Mouse (Mus musculus): Measurements from ENCODE around the gene Nup210l. TPM values are rescaled to one million over a fixed set of nuclear protein-coding genes. Genes with fewer than 3 reads are reported as not detected.
A peak's percentile ranks its signal among the peaks of the same experiment; 100 is the strongest.

Gene Nup210l
- 0.33 and 0.40 TPM in 2 replicates for polyA plus RNA-seq (2016; fragmentation: Nextera tagmentation; extraction: Ambion mirVana)

- Histone ChIP-seq H3K9ac (no peak within 1 kb of the TSS), H3K27ac (ENCODE audit: poor library complexity, severe bottlenecking) (no peak within 1 kb of the TSS), H3K27me3 (replicated peaks) (no peaks in the 10 kb centered on the region), H3K9me3 (replicated peaks) (no peaks in the 10 kb centered on the region), H3K4me3 (no peak within 1 kb of the TSS), H3K36me3 (peaks cover 20% of the 10 kb centered on the region), H3K4me1 (replicated peaks) (no peaks in the 10 kb centered on the region), H3K4me2 (no peak within 1 kb of the TSS)
- ATAC-seq (ENCODE audit: insufficient number of reproducible peaks, low FRiP score): no peak
- 80% methylated on average over 13 of the region's 13 CpGs for WGBS
These were observed at the start of gene Nup210l for GRCm38 (mm10) chr3:90103938-90104337. Gene Nup210l (plus strand): TSS chr3:90104132.

GRCm38 (mm10) chr3:90061549-90061948 is 42.4 kb upstream of the Nup210l start:
- peaks cover 70% of the 10 kb centered on the region for H3K36me3 ChIP-seq

GRCm38 (mm10) chr3:90062539-90062938 is 41.4 kb upstream of the Nup210l start:
- Histone ChIP-seq H3K4me1 (replicated peaks) (no peaks in the 10 kb centered on the region), H3K27me3 (replicated peaks) (no peaks in the 10 kb centered on the region), H3K36me3 (peaks cover 62% of the 10 kb centered on the region), H3K27ac (ENCODE audit: poor library complexity, severe bottlenecking) (no peak overlapping the region), H3K4me2 (no peak overlapping the region), H3K4me3 (no peak overlapping the region), H3K9me3 (replicated peaks) (no peaks in the 10 kb centered on the region), H3K9ac (no peak overlapping the region)
- ATAC-seq (ENCODE audit: insufficient number of reproducible peaks, low FRiP score): no peak
- whole genome bisulfite sequencing: 63% methylated on average over 2 of the region's 2 CpGs

More at GRCm38 (mm10) chr3:90061549-90061948, 42.4 kb upstream of the Nup210l start:
- Histone ChIP-seq H3K4me2 (no peak overlapping the region), H3K4me1 (replicated peaks) (no peaks in the 10 kb centered on the region), H3K27me3 (replicated peaks) (no peaks in the 10 kb centered on the region), H3K4me3 (no peak overlapping the region), H3K9me3 (replicated peaks) (no peaks in the 10 kb centered on the region), H3K9ac (no peak overlapping the region), H3K27ac (ENCODE audit: poor library complexity, severe bottlenecking) (no peak overlapping the region)
- 89% methylated on average over 6 of the region's 6 CpGs for WGBS
- no peak for ATAC-seq (ENCODE audit: insufficient number of reproducible peaks, low FRiP score)

- ATAC-seq (ENCODE audit: insufficient number of reproducible peaks, low FRiP score): no peak
- Histone ChIP-seq H3K27ac (ENCODE audit: poor library complexity, severe bottlenecking) (no peak overlapping the region), H3K36me3 (peaks cover 53% of the 10 kb centered on the region), H3K9ac (no peak overlapping the region), H3K4me3 (no peak overlapping the region), H3K27me3 (replicated peaks) (no peaks in the 10 kb centered on the region), H3K4me2 (no peak overlapping the region), H3K4me1 (replicated peaks) (0 out of 2 replicates have a peak, but pooled peaks cover 3% of the 10 kb centered on the region), H3K9me3 (replicated peaks) (no peaks in the 10 kb centered on the region)
- 85% methylated on average over 3 of the region's 3 CpGs for WGBS
These were observed 39.5 kb upstream of the Nup210l start for GRCm38 (mm10) chr3:90064383-90064782.

GRCm38 (mm10) chr3:90065553-90065952 is 38.4 kb upstream of the Nup210l start:
- Histone ChIP-seq H3K4me2 (no peak overlapping the region), H3K9ac (no peak overlapping the region), H3K4me1 (replicated peaks) (0 out of 2 replicates have a peak, but pooled peaks cover 3% of the 10 kb centered on the region), H3K9me3 (replicated peaks) (no peaks in the 10 kb centered on the region), H3K4me3 (no peak overlapping the region), H3K27me3 (replicated peaks) (no peaks in the 10 kb centered on the region), H3K27ac (ENCODE audit: poor library complexity, severe bottlenecking) (no peak overlapping the region), H3K36me3 (peaks cover 45% of the 10 kb centered on the region)
- WGBS: 52% methylated on average over 3 of the region's 3 CpGs
- no peak for ATAC-seq (ENCODE audit: insufficient number of reproducible peaks, low FRiP score)

- Histone ChIP-seq H3K36me3 (peaks cover 23% of the 10 kb centered on the region), H3K27ac (ENCODE audit: poor library complexity, severe bottlenecking) (no peak overlapping the region), H3K4me3 (no peak overlapping the region), H3K9ac (no peak overlapping the region), H3K4me2 (no peak overlapping the region), H3K27me3 (replicated peaks) (no peaks in the 10 kb centered on the region), H3K4me1 (replicated peaks) (peaks cover 11% of the 10 kb centered on the region), H3K9me3 (replicated peaks) (no peaks in the 10 kb centered on the region)
- WGBS: 85% methylated on average over 4 of the region's 4 CpGs
- ATAC-seq (ENCODE audit: insufficient number of reproducible peaks, low FRiP score): no peak
These were observed 36.1 kb upstream of the Nup210l start for GRCm38 (mm10) chr3:90067851-90068250.

GRCm38 (mm10) chr3:90069688-90070087 is 34.2 kb upstream of the Nup210l start:
- ATAC-seq (ENCODE audit: insufficient number of reproducible peaks, low FRiP score): no peak
- H3K36me3 ChIP-seq: peaks cover 7% of the 10 kb centered on the region
- H3K9me3 ChIP-seq (replicated peaks): no peaks in the 10 kb centered on the region
- peaks cover 15% of the 10 kb centered on the region for H3K4me1 ChIP-seq (replicated peaks)
- 57% methylated on average over 7 of the region's 7 CpGs for WGBS
- H3K27ac ChIP-seq (ENCODE audit: poor library complexity, severe bottlenecking): no peak overlapping the region
- H3K27me3 ChIP-seq (replicated peaks): no peaks in the 10 kb centered on the region
- no peak overlapping the region for H3K4me3 ChIP-seq
- H3K9ac ChIP-seq: no peak overlapping the region
- no peak overlapping the region for H3K4me2 ChIP-seq

GRCm38 (mm10) chr3:90072294-90072693 is 31.6 kb upstream of the Nup210l start, which contains the start of gene Tpm3:
Gene Tpm3 (plus strand): TSS chr3:90072649.
- H3K4me2 ChIP-seq: no peak within 1 kb of the TSS
- ATAC-seq (ENCODE audit: insufficient number of reproducible peaks, low FRiP score): no peak
- 52% methylated on average over 4 of the region's 4 CpGs for WGBS
- H3K4me3 ChIP-seq: no peak within 1 kb of the TSS
- H3K27me3 ChIP-seq (replicated peaks): no peaks in the 10 kb centered on the region
- H3K9ac ChIP-seq: no peak within 1 kb of the TSS
- no peaks in the 10 kb centered on the region for H3K36me3 ChIP-seq
- H3K4me1 ChIP-seq (replicated peaks): peaks cover 20% of the 10 kb centered on the region
- H3K27ac ChIP-seq (ENCODE audit: poor library complexity, severe bottlenecking): no peak within 1 kb of the TSS
- H3K9me3 ChIP-seq (replicated peaks): no peaks in the 10 kb centered on the region

- Histone ChIP-seq H3K4me2 (peak overlapping the region; percentile 54), H3K9me3 (replicated peaks) (no peaks in the 10 kb centered on the region), H3K9ac (peak overlapping the region; percentile 30; the same call in 1 of the 2 replicates), H3K27ac (ENCODE audit: poor library complexity, severe bottlenecking) (no peak overlapping the region), H3K36me3 (no peaks in the 10 kb centered on the region), H3K4me3 (no peak overlapping the region), H3K4me1 (replicated peaks) (peaks cover 35% of the 10 kb centered on the region), H3K27me3 (replicated peaks) (no peaks in the 10 kb centered on the region)
- WGBS: 15% methylated on average over 5 of the region's 5 CpGs
- ATAC-seq (ENCODE audit: insufficient number of reproducible peaks, low FRiP score): no peak
These were observed 26.8 kb upstream of the Nup210l start for GRCm38 (mm10) chr3:90076921-90077716.

GRCm38 (mm10) chr3:90078224-90078623 is 25.7 kb upstream of the Nup210l start:
- ATAC-seq (ENCODE audit: insufficient number of reproducible peaks, low FRiP score): no peak
- no peak overlapping the region for H3K9ac ChIP-seq

GRCm38 (mm10) chr3:90079133-90079762 is 24.7 kb upstream of the Nup210l start:
- peak overlapping the region; percentile 96 for H3K4me3 ChIP-seq
- H3K4me1 ChIP-seq (replicated peaks): peaks cover 47% of the 10 kb centered on the region
- peak overlapping the region; percentile 99 for H3K9ac ChIP-seq
- under 1% methylated on average over 33 of the region's 33 CpGs for WGBS
- H3K27ac ChIP-seq (ENCODE audit: poor library complexity, severe bottlenecking): peak overlapping the region; percentile 99
- no peaks in the 10 kb centered on the region for H3K27me3 ChIP-seq (replicated peaks)
- H3K36me3 ChIP-seq: 0 out of 2 replicates have a peak, but pooled peaks cover 1% of the 10 kb centered on the region
- ATAC-seq (ENCODE audit: insufficient number of reproducible peaks, low FRiP score): peak; percentile 94
- no peaks in the 10 kb centered on the region for H3K9me3 ChIP-seq (replicated peaks)
- peak overlapping the region; percentile 90 for H3K4me2 ChIP-seq

More at GRCm38 (mm10) chr3:90078224-90078623, 25.7 kb upstream of the Nup210l start:
- H3K4me3 ChIP-seq: no peak overlapping the region
- H3K4me2 ChIP-seq: no peak overlapping the region
- H3K27ac ChIP-seq (ENCODE audit: poor library complexity, severe bottlenecking): no peak overlapping the region
- no peaks in the 10 kb centered on the region for H3K27me3 ChIP-seq (replicated peaks)
- H3K36me3 ChIP-seq: no peaks in the 10 kb centered on the region
- peaks cover 41% of the 10 kb centered on the region for H3K4me1 ChIP-seq (replicated peaks)
- no peaks in the 10 kb centered on the region for H3K9me3 ChIP-seq (replicated peaks)
- WGBS: 48% methylated on average over 5 of the region's 5 CpGs
